Mouse (Mus musculus): ENCODE measurements around the gene Fam122a. TPM values are rescaled to one million over a fixed set of nuclear protein-coding genes. Genes with fewer than 3 reads are reported as not detected.

The Fam122a gene
- 40.1 and 40.3 TPM in 2 replicates for polyA plus RNA-seq (2014; fragmentation: Nextera tagmentation; extraction: Ambion mirVana)

GRCm38 (mm10) chr19:24476929-24477882 lies at the start of gene Fam122a:
Fam122a (minus strand) TSS chr19:24477356.
- Histone ChIP-seq H3K9me3 (ENCODE audit: control insufficient read depth, low read length) (no peaks in the 10 kb centered on the region), H3K27ac (ENCODE audit: low read depth, low read length) (peak within 1 kb of the TSS; percentile 85), H3K4me1 (replicated peaks; ENCODE audit: control insufficient read depth, insufficient read depth, low read length) (0 out of 2 replicates have a peak, but pooled peaks cover 2% of the 10 kb centered on the region), H3K36me3 (ENCODE audit: control insufficient read depth, insufficient read depth, low read length) (no peaks in the 10 kb centered on the region), H3K4me3 (ENCODE audit: low read depth, low read length) (peak within 1 kb of the TSS; percentile 76), H3K27me3 (replicated peaks; ENCODE audit: control insufficient read depth, insufficient read depth, low read length) (no peaks in the 10 kb centered on the region), H3K9ac (ENCODE audit: low read depth, low read length) (peak within 1 kb of the TSS; percentile 93), H3K4me2 (peak within 1 kb of the TSS; percentile 85)
- peak; percentile 88 for DNase-seq (ENCODE audit: low spot score)
- peak; percentile 93 for ATAC-seq (replicated peaks; ENCODE audit: low FRiP score)
- WGBS = under 1% methylated on average over 92 of the region's 92 CpGs

- DNase-seq (ENCODE audit: low spot score) (no peak), ATAC-seq (replicated peaks; ENCODE audit: low FRiP score) (no peak)
- H3K27ac ChIP-seq (ENCODE audit: low read depth, low read length) = no peak overlapping the region
- H3K4me2 ChIP-seq = no peak overlapping the region
- no peaks in the 10 kb centered on the region for H3K36me3 ChIP-seq (ENCODE audit: control insufficient read depth, insufficient read depth, low read length)
- no peak overlapping the region for H3K4me3 ChIP-seq (ENCODE audit: low read depth, low read length)
- no peaks in the 10 kb centered on the region; the same call in 1 of the 2 replicates for H3K27me3 ChIP-seq (replicated peaks; ENCODE audit: control insufficient read depth, insufficient read depth, low read length)
- no peaks in the 10 kb centered on the region for H3K9me3 ChIP-seq (ENCODE audit: control insufficient read depth, low read length)
- WGBS = 86% methylated on average over 15 of the region's 15 CpGs
- no peak overlapping the region for H3K9ac ChIP-seq (ENCODE audit: low read depth, low read length)
- H3K4me1 ChIP-seq (replicated peaks; ENCODE audit: control insufficient read depth, insufficient read depth, low read length) = peaks cover 32% of the 10 kb centered on the region
Observed at GRCm38 (mm10) chr19:24523476-24524313, 46.5 kb upstream of the Fam122a start.

- H3K4me3 ChIP-seq (ENCODE audit: low read depth, low read length) = no peak overlapping the region
- ATAC-seq (replicated peaks; ENCODE audit: low FRiP score) (no peak), DNase-seq (ENCODE audit: low spot score) (no peak)
- no peak overlapping the region for H3K4me2 ChIP-seq
- H3K27ac ChIP-seq (ENCODE audit: low read depth, low read length) = no peak overlapping the region
- no peaks in the 10 kb centered on the region; the same call in 1 of the 2 replicates for H3K27me3 ChIP-seq (replicated peaks; ENCODE audit: control insufficient read depth, insufficient read depth, low read length)
- no peaks in the 10 kb centered on the region for H3K9me3 ChIP-seq (ENCODE audit: control insufficient read depth, low read length)
- 85% methylated on average over 7 of the region's 7 CpGs for WGBS
- peaks cover 25% of the 10 kb centered on the region for H3K4me1 ChIP-seq (replicated peaks; ENCODE audit: control insufficient read depth, insufficient read depth, low read length)
- H3K36me3 ChIP-seq (ENCODE audit: control insufficient read depth, insufficient read depth, low read length) = no peaks in the 10 kb centered on the region
- no peak overlapping the region for H3K9ac ChIP-seq (ENCODE audit: low read depth, low read length)
Observed at GRCm38 (mm10) chr19:24521997-24522396, 44.8 kb upstream of the Fam122a start.

GRCm38 (mm10) chr19:24521146-24521545 lies 44.0 kb upstream of the Fam122a start:
- Histone ChIP-seq H3K9me3 (ENCODE audit: control insufficient read depth, low read length) (no peaks in the 10 kb centered on the region), H3K27me3 (replicated peaks; ENCODE audit: control insufficient read depth, insufficient read depth, low read length) (no peaks in the 10 kb centered on the region; the same call in 1 of the 2 replicates), H3K36me3 (ENCODE audit: control insufficient read depth, insufficient read depth, low read length) (no peaks in the 10 kb centered on the region), H3K4me2 (no peak overlapping the region), H3K4me3 (ENCODE audit: low read depth, low read length) (no peak overlapping the region), H3K27ac (ENCODE audit: low read depth, low read length) (no peak overlapping the region), H3K9ac (ENCODE audit: low read depth, low read length) (no peak overlapping the region), H3K4me1 (replicated peaks; ENCODE audit: control insufficient read depth, insufficient read depth, low read length) (peaks cover 25% of the 10 kb centered on the region)
- WGBS = 78% methylated on average over 9 of the region's 9 CpGs
- DNase-seq (ENCODE audit: low spot score) = no peak
- ATAC-seq (replicated peaks; ENCODE audit: low FRiP score) = no peak

GRCm38 (mm10) chr19:24519732-24520409 lies 42.7 kb upstream of the Fam122a start:
- H3K36me3 ChIP-seq (ENCODE audit: control insufficient read depth, insufficient read depth, low read length) = no peaks in the 10 kb centered on the region
- H3K4me2 ChIP-seq = no peak overlapping the region
- H3K4me1 ChIP-seq (replicated peaks; ENCODE audit: control insufficient read depth, insufficient read depth, low read length) = peaks cover 34% of the 10 kb centered on the region
- no peaks in the 10 kb centered on the region; the same call in 1 of the 2 replicates for H3K27me3 ChIP-seq (replicated peaks; ENCODE audit: control insufficient read depth, insufficient read depth, low read length)
- ATAC-seq (replicated peaks; ENCODE audit: low FRiP score) (no peak), DNase-seq (ENCODE audit: low spot score) (no peak)
- H3K9ac ChIP-seq (ENCODE audit: low read depth, low read length) = no peak overlapping the region
- no peaks in the 10 kb centered on the region for H3K9me3 ChIP-seq (ENCODE audit: control insufficient read depth, low read length)
- WGBS = 62% methylated on average over 6 of the region's 6 CpGs
- peak overlapping the region; percentile 53; the same call in 1 of the 2 replicates for H3K27ac ChIP-seq (ENCODE audit: low read depth, low read length)
- no peak overlapping the region for H3K4me3 ChIP-seq (ENCODE audit: low read depth, low read length)

DNA sequence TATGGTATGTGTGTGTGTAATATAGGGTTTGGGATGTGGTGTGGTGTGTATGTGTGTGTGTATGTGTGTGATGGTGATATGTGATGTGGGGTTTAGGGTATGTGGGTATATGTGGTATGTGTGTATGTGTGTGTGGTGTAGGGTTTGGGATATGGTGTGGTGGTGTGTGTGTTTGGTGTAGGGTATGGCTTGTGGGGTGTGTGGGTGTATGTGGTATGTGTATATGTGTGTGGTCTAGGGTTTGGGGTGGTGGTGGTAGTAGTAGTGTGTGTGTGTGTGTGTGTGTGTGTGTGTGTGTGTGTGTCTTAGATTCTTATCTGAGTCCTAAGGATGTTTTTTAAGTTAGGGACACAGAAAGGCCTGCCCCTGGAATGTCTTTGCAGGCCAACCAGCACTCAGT lies 41.2 kb upstream of the Fam122a start:
- no peak for DNase-seq (ENCODE audit: low spot score)
- Histone ChIP-seq H3K4me2 (no peak overlapping the region), H3K4me3 (ENCODE audit: low read depth, low read length) (no peak overlapping the region), H3K36me3 (ENCODE audit: control insufficient read depth, insufficient read depth, low read length) (no peaks in the 10 kb centered on the region), H3K27ac (ENCODE audit: low read depth, low read length) (no peak overlapping the region), H3K9ac (ENCODE audit: low read depth, low read length) (no peak overlapping the region), H3K27me3 (replicated peaks; ENCODE audit: control insufficient read depth, insufficient read depth, low read length) (no peaks in the 10 kb centered on the region), H3K4me1 (replicated peaks; ENCODE audit: control insufficient read depth, insufficient read depth, low read length) (peaks cover 47% of the 10 kb centered on the region), H3K9me3 (ENCODE audit: control insufficient read depth, low read length) (no peaks in the 10 kb centered on the region)
- ATAC-seq (replicated peaks; ENCODE audit: low FRiP score) = no peak

GRCm38 (mm10) chr19:24517057-24517456 lies 39.9 kb upstream of the Fam122a start:
- ATAC-seq (replicated peaks; ENCODE audit: low FRiP score) (no peak), DNase-seq (ENCODE audit: low spot score) (no peak)
- Histone ChIP-seq H3K9me3 (ENCODE audit: control insufficient read depth, low read length) (no peaks in the 10 kb centered on the region), H3K4me2 (no peak overlapping the region; the same call in 1 of the 2 replicates), H3K36me3 (ENCODE audit: control insufficient read depth, insufficient read depth, low read length) (no peaks in the 10 kb centered on the region), H3K4me3 (ENCODE audit: low read depth, low read length) (no peak overlapping the region), H3K9ac (ENCODE audit: low read depth, low read length) (no peak overlapping the region), H3K4me1 (replicated peaks; ENCODE audit: control insufficient read depth, insufficient read depth, low read length) (peaks cover 58% of the 10 kb centered on the region), H3K27me3 (replicated peaks; ENCODE audit: control insufficient read depth, insufficient read depth, low read length) (no peaks in the 10 kb centered on the region), H3K27ac (ENCODE audit: low read depth, low read length) (no peak overlapping the region)
- 45% methylated on average over 7 of the region's 7 CpGs for WGBS

DNA sequence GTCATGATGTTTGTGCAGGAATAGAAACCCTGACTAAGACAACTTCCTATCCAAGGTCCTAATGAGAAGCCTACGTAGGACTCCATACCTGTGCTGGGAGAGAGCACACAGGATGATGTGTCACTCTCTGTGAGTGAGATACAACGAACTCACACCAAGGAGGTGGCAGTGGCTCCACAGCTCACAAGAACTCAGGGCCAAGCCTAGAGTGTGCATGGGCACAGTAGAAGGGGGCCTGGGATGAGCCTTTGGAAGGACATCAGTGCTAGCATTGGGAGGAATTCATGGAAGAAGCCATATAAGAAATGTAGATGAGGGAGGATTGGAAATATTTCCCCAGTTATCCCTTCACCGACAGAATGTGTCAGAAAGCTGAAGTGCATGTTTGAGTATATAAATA lies 38.8 kb upstream of the Fam122a start:
- H3K27me3 ChIP-seq (replicated peaks; ENCODE audit: control insufficient read depth, insufficient read depth, low read length) = no peaks in the 10 kb centered on the region
- ATAC-seq (replicated peaks; ENCODE audit: low FRiP score) (no peak), DNase-seq (ENCODE audit: low spot score) (no peak)
- H3K27ac ChIP-seq (ENCODE audit: low read depth, low read length) = peak overlapping the region; percentile 39; the same call in 1 of the 2 replicates
- H3K4me1 ChIP-seq (replicated peaks; ENCODE audit: control insufficient read depth, insufficient read depth, low read length) = peaks cover 64% of the 10 kb centered on the region
- WGBS = 89% methylated on average over 3 of the region's 3 CpGs
- H3K9me3 ChIP-seq (ENCODE audit: control insufficient read depth, low read length) = no peaks in the 10 kb centered on the region
- H3K4me3 ChIP-seq (ENCODE audit: low read depth, low read length) = no peak overlapping the region
- H3K4me2 ChIP-seq = no peak overlapping the region
- no peak overlapping the region for H3K9ac ChIP-seq (ENCODE audit: low read depth, low read length)
- H3K36me3 ChIP-seq (ENCODE audit: control insufficient read depth, insufficient read depth, low read length) = no peaks in the 10 kb centered on the region
